Mouse (Mus musculus): Measurements from ENCODE around the gene Dnajc25. TPM values are rescaled to one million over a fixed set of nuclear protein-coding genes. Genes with fewer than 3 reads are reported as not detected.

Gene Dnajc25
- 15.7 and 16.6 TPM in 2 replicates for polyA plus RNA-seq (2015; fragmentation: Nextera tagmentation; extraction: Ambion mirVana)

DNA sequence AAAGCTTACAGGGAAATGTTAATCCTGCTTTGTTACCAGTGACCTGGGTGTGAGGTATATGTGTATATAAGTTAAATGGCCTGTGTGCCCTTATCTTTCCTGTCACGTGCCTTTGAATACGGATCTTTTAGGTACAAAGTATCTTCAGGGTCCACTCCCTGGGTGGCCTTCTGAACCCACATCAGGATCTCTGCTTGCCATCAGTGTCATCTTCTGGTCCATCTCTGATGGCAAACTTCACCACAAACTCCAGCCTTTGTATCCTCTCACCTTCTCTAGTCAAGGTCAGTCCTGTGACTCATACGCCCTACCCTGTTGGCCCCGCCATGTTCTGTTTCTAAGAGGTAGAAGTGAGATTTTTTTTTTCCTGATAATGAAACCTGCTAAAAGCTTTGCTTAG, at the start of gene Dnajc25:
Dnajc25 (plus strand) TSS at position 301 of the 400 bp plus-strand sequence.
- Histone ChIP-seq H3K27me3 (no peaks in the 10 kb centered on the region), H3K9ac (no peak within 1 kb of the TSS), H3K27ac (no peak within 1 kb of the TSS), H3K36me3 (no peaks in the 10 kb centered on the region), H3K4me2 (replicated peaks) (no peak within 1 kb of the TSS), H3K9me3 (no peaks in the 10 kb centered on the region), H3K4me1 (no peaks in the 10 kb centered on the region), H3K4me3 (no peak within 1 kb of the TSS)
- ATAC-seq (ENCODE audit: low FRiP score, low read depth), result no peak
- WGBS, result 91% methylated on average over 4 of the region's 4 CpGs

DNA sequence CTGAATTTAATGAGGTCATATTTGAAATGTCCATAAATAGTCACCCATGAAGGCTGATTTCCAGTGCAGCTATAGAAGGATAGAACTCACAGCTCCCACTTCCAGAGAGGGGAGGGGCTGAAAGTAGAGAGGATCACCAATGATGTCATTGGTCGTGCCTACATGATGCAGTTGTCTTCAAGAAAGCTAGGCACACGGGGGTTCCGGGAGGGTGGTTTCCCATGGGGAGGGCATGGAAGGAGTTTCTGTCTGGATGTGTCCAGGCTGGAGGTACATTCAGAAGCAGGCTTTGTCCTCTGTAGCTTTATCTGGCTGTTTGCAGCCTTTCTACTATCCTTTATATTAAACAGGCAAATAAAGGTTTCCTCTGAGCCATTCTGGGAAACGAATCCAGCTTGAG, 46.5 kb upstream of the Dnajc25 start:
- peaks cover 9% of the 10 kb centered on the region; the same call in 1 of the 2 replicates for H3K4me1 ChIP-seq
- ATAC-seq (ENCODE audit: low FRiP score, low read depth), result no peak
- no peak overlapping the region for H3K9ac ChIP-seq
- H3K36me3 ChIP-seq, result 0 out of 2 replicates have a peak, but pooled peaks cover 4% of the 10 kb centered on the region
- H3K4me3 ChIP-seq, result no peak overlapping the region
- 80% methylated on average over 4 of the region's 4 CpGs for WGBS
- no peak overlapping the region for H3K4me2 ChIP-seq (replicated peaks)
- no peaks in the 10 kb centered on the region for H3K9me3 ChIP-seq
- H3K27me3 ChIP-seq, result no peaks in the 10 kb centered on the region
- no peak overlapping the region for H3K27ac ChIP-seq

DNA sequence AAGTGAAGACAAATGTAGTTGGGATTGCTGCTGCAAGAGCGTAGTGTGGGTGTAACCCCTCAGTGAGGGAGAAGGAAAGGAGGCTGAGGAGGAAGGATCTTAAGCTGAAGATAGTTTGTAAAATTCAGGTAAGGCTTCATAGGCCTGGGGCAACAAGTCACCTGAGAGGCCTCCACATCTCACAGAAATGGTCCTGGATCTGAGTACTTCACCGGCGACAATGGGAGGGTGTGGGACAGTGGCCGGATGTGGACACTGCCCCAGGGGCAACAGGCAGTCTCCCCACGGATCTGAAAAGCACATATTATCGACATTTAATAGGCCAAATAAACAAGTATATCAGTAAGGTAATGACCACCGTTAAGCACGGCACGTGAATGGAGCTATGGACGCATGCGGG, 42.2 kb upstream of the Dnajc25 start:
- no peaks in the 10 kb centered on the region for H3K9me3 ChIP-seq
- no peak overlapping the region for H3K4me3 ChIP-seq
- H3K4me1 ChIP-seq, result no peaks in the 10 kb centered on the region
- no peak overlapping the region for H3K27ac ChIP-seq
- peaks cover 19% of the 10 kb centered on the region for H3K36me3 ChIP-seq
- no peaks in the 10 kb centered on the region for H3K27me3 ChIP-seq
- WGBS, result 83% methylated on average over 11 of the region's 11 CpGs
- no peak overlapping the region for H3K4me2 ChIP-seq (replicated peaks)
- H3K9ac ChIP-seq, result no peak overlapping the region
- no peak for ATAC-seq (ENCODE audit: low FRiP score, low read depth)

- Histone ChIP-seq H3K36me3 (peaks cover 13% of the 10 kb centered on the region), H3K9me3 (no peaks in the 10 kb centered on the region), H3K4me3 (no peak overlapping the region), H3K27ac (no peak overlapping the region), H3K4me1 (no peaks in the 10 kb centered on the region), H3K9ac (no peak overlapping the region), H3K4me2 (replicated peaks) (no peak overlapping the region), H3K27me3 (no peaks in the 10 kb centered on the region)
- WGBS, result 93% methylated on average over 15 of the region's 15 CpGs
- no peak for ATAC-seq (ENCODE audit: low FRiP score, low read depth)
Observed at GRCm38 (mm10) chr4:58961719-58962118, 33.1 kb upstream of the Dnajc25 start.

GRCm38 (mm10) chr4:58963271-58963670, 31.6 kb upstream of the Dnajc25 start:
- no peaks in the 10 kb centered on the region for H3K36me3 ChIP-seq
- ATAC-seq (ENCODE audit: low FRiP score, low read depth), result no peak
- WGBS, result 91% methylated on average over 4 of the region's 4 CpGs
- H3K9ac ChIP-seq, result no peak overlapping the region
- H3K27me3 ChIP-seq, result no peaks in the 10 kb centered on the region
- no peaks in the 10 kb centered on the region for H3K9me3 ChIP-seq
- no peaks in the 10 kb centered on the region for H3K4me1 ChIP-seq
- H3K4me3 ChIP-seq, result no peak overlapping the region
- no peak overlapping the region for H3K27ac ChIP-seq
- no peak overlapping the region for H3K4me2 ChIP-seq (replicated peaks)

GRCm38 (mm10) chr4:58965136-58965535, 29.7 kb upstream of the Dnajc25 start:
- no peak overlapping the region for H3K4me2 ChIP-seq (replicated peaks)
- H3K4me3 ChIP-seq, result no peak overlapping the region
- H3K9ac ChIP-seq, result no peak overlapping the region
- no peak for ATAC-seq (ENCODE audit: low FRiP score, low read depth)
- no peaks in the 10 kb centered on the region for H3K4me1 ChIP-seq
- no peak overlapping the region for H3K27ac ChIP-seq
- no peaks in the 10 kb centered on the region for H3K9me3 ChIP-seq
- 92% methylated on average over 1 of the region's 1 CpGs for WGBS
- H3K27me3 ChIP-seq, result no peaks in the 10 kb centered on the region
- H3K36me3 ChIP-seq, result 0 out of 2 replicates have a peak, but pooled peaks cover under 1% of the 10 kb centered on the region

DNA sequence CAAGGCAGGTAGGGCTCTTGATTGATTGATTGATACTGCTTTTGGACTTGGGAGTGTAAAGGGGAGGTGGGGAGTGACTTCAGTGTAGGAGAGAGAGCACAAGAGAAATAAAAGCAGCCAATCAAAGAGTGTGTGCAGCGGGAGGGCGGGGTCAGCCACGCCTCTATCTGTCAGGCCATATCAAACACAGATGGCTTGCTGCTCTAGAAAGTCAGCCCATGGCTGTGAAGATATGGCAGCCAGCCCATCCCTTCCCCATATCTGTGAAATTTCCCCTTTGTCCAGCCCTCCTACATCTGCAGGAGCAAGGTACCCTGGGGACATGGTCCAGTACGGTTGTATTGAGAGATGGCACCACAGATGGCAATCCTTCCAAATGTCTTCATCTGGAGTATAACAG, 24.2 kb upstream of the Dnajc25 start:
- Histone ChIP-seq H3K4me2 (replicated peaks) (no peak overlapping the region), H3K27ac (no peak overlapping the region), H3K4me1 (no peaks in the 10 kb centered on the region), H3K36me3 (peaks cover 40% of the 10 kb centered on the region), H3K9ac (no peak overlapping the region), H3K4me3 (no peak overlapping the region), H3K9me3 (no peaks in the 10 kb centered on the region; the same call in 1 of the 2 replicates), H3K27me3 (no peaks in the 10 kb centered on the region)
- WGBS, result 83% methylated on average over 4 of the region's 4 CpGs
- ATAC-seq (ENCODE audit: low FRiP score, low read depth), result no peak

DNA sequence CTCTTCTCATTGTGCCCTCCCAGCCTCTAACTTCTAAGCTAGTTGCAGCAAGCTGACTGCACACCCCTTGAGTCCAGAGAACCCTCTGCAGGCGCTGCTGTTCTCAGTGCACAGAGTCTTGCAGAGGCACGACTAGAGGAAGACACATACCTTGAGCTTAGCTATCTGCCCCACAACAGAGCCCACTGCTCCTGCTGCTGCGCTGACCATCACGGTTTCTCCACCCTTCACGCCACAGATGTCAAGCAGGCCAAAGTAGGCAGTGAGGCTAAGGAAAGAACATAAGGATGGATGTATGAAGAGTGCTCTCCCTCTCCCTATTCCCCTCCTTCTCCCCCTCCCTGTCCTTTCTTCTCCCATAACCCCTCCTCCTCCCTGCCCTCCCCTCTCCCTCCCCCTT, 19.2 kb upstream of the Dnajc25 start:
- no peak overlapping the region for H3K27ac ChIP-seq
- no peaks in the 10 kb centered on the region; the same call in 1 of the 2 replicates for H3K9me3 ChIP-seq
- no peaks in the 10 kb centered on the region for H3K27me3 ChIP-seq
- no peaks in the 10 kb centered on the region for H3K4me1 ChIP-seq
- H3K4me2 ChIP-seq (replicated peaks), result no peak overlapping the region
- no peak for ATAC-seq (ENCODE audit: low FRiP score, low read depth)
- no peak overlapping the region for H3K4me3 ChIP-seq
- 78% methylated on average over 5 of the region's 5 CpGs for WGBS
- H3K36me3 ChIP-seq, result peaks cover 46% of the 10 kb centered on the region
- H3K9ac ChIP-seq, result no peak overlapping the region

GRCm38 (mm10) chr4:58981421-58981820, 13.4 kb upstream of the Dnajc25 start:
- no peaks in the 10 kb centered on the region for H3K9me3 ChIP-seq
- no peak overlapping the region for H3K4me3 ChIP-seq
- ATAC-seq (ENCODE audit: low FRiP score, low read depth), result no peak
- H3K9ac ChIP-seq, result no peak overlapping the region
- no peaks in the 10 kb centered on the region for H3K27me3 ChIP-seq
- peaks cover 4% of the 10 kb centered on the region; the same call in 1 of the 2 replicates for H3K4me1 ChIP-seq
- WGBS, result 86% methylated on average over 6 of the region's 6 CpGs
- no peak overlapping the region for H3K4me2 ChIP-seq (replicated peaks)
- no peak overlapping the region for H3K27ac ChIP-seq
- peaks cover 11% of the 10 kb centered on the region for H3K36me3 ChIP-seq

DNA sequence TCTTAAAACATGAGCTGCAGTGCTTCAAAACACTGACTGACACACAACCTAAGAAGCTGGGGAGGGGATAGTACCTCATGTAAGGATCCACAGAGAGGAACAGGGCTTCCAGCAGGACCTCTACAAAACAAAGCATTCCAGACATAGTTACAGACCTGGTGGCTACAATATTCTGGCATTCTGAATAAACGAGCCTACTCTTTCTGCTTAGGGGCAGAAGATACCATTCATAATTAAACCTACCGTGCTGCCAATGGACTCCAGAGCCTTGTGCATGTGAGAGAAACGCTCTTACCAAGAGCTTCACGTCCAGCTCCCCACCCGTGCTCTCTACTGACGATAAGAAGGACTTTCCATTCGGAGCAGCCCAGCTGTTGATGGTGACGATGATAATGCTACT, 12.1 kb upstream of the Dnajc25 start:
- no peak overlapping the region for H3K4me3 ChIP-seq
- 85% methylated on average over 8 of the region's 8 CpGs for WGBS

DNA sequence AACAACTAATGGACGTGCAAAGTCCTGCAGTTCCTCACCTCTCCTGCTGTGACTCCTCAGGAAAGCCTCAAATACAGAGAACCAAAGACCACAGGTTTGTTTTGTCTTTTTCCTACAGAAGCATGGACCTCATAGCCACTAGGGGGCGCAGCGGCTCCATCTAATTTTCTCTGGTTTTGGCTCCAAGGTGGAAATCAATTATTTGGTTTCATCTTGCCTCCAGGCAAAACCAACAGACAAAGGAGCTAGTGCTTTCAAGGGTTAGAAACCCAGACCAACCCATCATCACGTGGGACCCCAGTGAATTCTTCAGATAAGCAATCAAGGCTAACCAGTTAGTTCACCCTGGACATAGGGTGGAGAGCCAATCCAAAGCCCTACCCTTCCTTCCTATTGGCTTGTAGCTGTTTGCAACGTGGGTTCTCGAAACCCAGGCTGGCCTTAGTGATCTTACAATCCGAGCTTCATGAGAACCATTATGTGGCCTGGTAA, 9.7 kb upstream of the Dnajc25 start:
- Histone ChIP-seq H3K9me3 (no peaks in the 10 kb centered on the region), H3K36me3 (no peaks in the 10 kb centered on the region), H3K4me2 (replicated peaks) (no peak overlapping the region), H3K27ac (no peak overlapping the region), H3K27me3 (no peaks in the 10 kb centered on the region), H3K9ac (no peak overlapping the region), H3K4me1 (peaks cover 10% of the 10 kb centered on the region), H3K4me3 (no peak overlapping the region)
- WGBS, result 23% methylated on average over 7 of the region's 7 CpGs
- no peak for ATAC-seq (ENCODE audit: low FRiP score, low read depth)

More for the DNA sequence above, 12.1 kb upstream of the Dnajc25 start:
- Histone ChIP-seq H3K27me3 (no peaks in the 10 kb centered on the region), H3K9ac (no peak overlapping the region), H3K27ac (no peak overlapping the region), H3K4me2 (replicated peaks) (no peak overlapping the region), H3K4me1 (peaks cover 10% of the 10 kb centered on the region), H3K36me3 (peaks cover 3% of the 10 kb centered on the region), H3K9me3 (no peaks in the 10 kb centered on the region)
- ATAC-seq (ENCODE audit: low FRiP score, low read depth), result no peak

GRCm38 (mm10) chr4:58986540-58987190, 8.2 kb upstream of the Dnajc25 start, which contains the start of gene Ptgr1:
Gene Ptgr1 (minus strand): TSS chr4:58987119.
- H3K4me3 ChIP-seq, result peak within 1 kb of the TSS; percentile 67
- peak within 1 kb of the TSS; percentile 74 for H3K9ac ChIP-seq
- WGBS, result under 1% methylated on average over 28 of the region's 28 CpGs
- H3K27me3 ChIP-seq, result no peaks in the 10 kb centered on the region
- H3K36me3 ChIP-seq, result no peaks in the 10 kb centered on the region
- ATAC-seq (ENCODE audit: low FRiP score, low read depth), result peak; percentile 68
- H3K27ac ChIP-seq, result peak within 1 kb of the TSS; percentile 48; the same call in 1 of the 2 replicates
- peak within 1 kb of the TSS; percentile 79 for H3K4me2 ChIP-seq (replicated peaks)
- H3K4me1 ChIP-seq, result peaks cover 10% of the 10 kb centered on the region
- no peaks in the 10 kb centered on the region for H3K9me3 ChIP-seq

All from limb, embryonic 13.5 days (tissue).